Mouse (Mus musculus): ENCODE results near the gene Serpina9. TPM values are rescaled to one million over a fixed set of nuclear protein-coding genes. Genes with fewer than 3 reads are reported as not detected.
"Not testable (repeated sequence)": the region's sequence is repeated elsewhere in the genome, so short reads cannot be mapped to it uniquely, and the experiment has no call there.

Gene Serpina9
- polyA plus RNA-seq, 1 experiment, result 2.7 TPM

DNA sequence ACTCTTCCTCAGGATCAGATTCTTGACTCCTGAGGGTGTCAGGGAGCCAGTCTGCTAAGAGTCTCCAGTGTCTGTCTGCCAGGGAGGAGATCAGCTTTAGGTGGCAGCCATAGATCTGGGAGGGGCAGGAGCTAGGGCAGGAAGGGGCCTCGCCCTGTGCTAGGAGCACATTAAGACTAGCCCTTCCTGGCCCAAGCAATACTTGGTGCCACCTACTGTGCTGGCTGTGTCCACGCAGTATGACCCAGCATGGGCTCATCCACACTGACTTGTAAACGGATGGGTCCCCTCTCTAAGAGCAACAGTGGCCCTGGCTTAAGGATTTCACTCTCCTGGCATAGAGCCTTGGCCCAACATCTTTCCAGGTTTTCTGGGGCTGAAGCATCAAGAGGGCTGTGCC lies 54.8 kb downstream of the Serpina9 start, which contains the start of gene Serpina1e:
Gene Serpina1e, minus strand, starts transcription at position 178 of the 400 bp plus-strand sequence.
- H3K4me3 ChIP-seq (replicated peaks; ENCODE audit: extremely low read depth, low read depth, low read length), result no peak within 1 kb of the TSS
- H3K4me1 ChIP-seq (ENCODE audit: control insufficient read depth, insufficient read depth, low read length), result no peaks in the 10 kb centered on the region
- no peak for TF ChIP-seq POLR2A (IDR thresholded peaks at IDR 0.05; ENCODE audit: borderline replicate concordance, extremely low read depth, low read depth, low read length)
- no peak for TF ChIP-seq CTCF (IDR thresholded peaks at IDR 0.05; ENCODE audit: insufficient read depth, low read length)
- DNase-seq, result no peak
- WGBS, result 65% methylated on average over 3 of the region's 3 CpGs

- not testable (repeated sequence) for H3K4me3 ChIP-seq (replicated peaks; ENCODE audit: extremely low read depth, low read depth, low read length); H3K4me1 ChIP-seq (ENCODE audit: control insufficient read depth, insufficient read depth, low read length); DNase-seq
- 83% methylated on average over 2 of the region's 2 CpGs for WGBS
Measured at GRCm38 (mm10) chr12:103956555-103956954, 57.0 kb downstream of the Serpina9 start.

DNA sequence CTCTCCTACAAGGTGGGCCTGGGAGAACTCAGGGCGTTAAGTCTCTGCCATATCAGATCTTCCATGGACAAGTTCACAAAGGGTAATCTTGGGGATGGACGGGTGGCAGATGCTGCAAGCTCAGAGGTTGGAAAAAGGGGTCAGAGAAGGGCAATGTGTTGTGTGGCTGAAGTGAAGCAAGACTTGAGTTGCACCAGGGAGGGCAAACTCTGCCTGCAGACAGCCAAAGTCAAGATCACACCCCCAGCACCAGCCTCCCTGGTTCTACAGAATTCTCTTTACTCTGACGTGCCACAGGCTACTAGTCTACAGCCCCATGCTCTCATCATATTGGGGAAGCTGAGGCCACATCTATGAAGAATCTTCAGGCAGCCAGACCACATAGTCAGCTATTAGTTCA lies 60.6 kb downstream of the Serpina9 start:
- 66% methylated on average over 3 of the region's 3 CpGs for WGBS
- H3K4me3 ChIP-seq (replicated peaks; ENCODE audit: extremely low read depth, low read depth, low read length); DNase-seq; H3K4me1 ChIP-seq (ENCODE audit: control insufficient read depth, insufficient read depth, low read length): not testable (repeated sequence)

DNA sequence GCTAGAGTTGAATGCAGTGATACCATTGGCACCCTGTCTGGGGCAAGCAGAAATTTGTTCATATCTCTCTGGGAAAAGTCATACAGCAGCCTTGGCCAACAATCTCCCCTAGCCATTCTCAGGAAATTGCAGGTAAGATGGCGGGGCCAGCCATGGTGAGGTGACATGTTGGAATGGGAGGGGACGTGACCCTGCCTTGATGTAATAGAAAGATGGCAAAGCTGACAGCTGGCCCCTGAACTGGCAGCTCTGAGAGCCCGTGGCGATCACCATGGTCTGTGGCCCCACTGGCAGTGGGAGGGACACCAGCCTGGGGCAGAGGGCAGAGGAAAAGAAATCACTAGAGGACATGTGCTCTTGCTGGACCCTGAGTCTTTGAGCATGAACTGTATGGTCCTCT lies 67.3 kb downstream of the Serpina9 start:
- 78% methylated on average over 4 of the region's 4 CpGs for WGBS
- no peak overlapping the region for H3K4me3 ChIP-seq (replicated peaks; ENCODE audit: extremely low read depth, low read depth, low read length)
- DNase-seq, result no peak
- no peaks in the 10 kb centered on the region for H3K4me1 ChIP-seq (ENCODE audit: control insufficient read depth, insufficient read depth, low read length)
- TF ChIP-seq POLR2A (IDR thresholded peaks at IDR 0.05; ENCODE audit: borderline replicate concordance, extremely low read depth, low read depth, low read length) (no peak), CTCF (IDR thresholded peaks at IDR 0.05; ENCODE audit: insufficient read depth, low read length) (no peak)

Other genes starting within 250 kb of the Serpina9 start
- gene Serpina1d, start 240.2 kb downstream of the Serpina9 start, polyA plus RNA-seq (2012; rRNA removed), result 0.91 and 2.6 TPM in 2 replicates
- 1.1 and 5.0 TPM in 2 replicates for gene Serpina1b, start 183.4 kb downstream of the Serpina9 start, polyA plus RNA-seq (2012; rRNA removed)
- 0.75 and 2.3 TPM in 2 replicates for gene Serpina1a, start 150.2 kb downstream of the Serpina9 start, polyA plus RNA-seq (2012; rRNA removed)
- gene Serpina1c, start 108.9 kb downstream of the Serpina9 start, polyA plus RNA-seq (2012; rRNA removed), result 2.0 and 6.3 TPM in 2 replicates
- gene Serpina1e, start 54.8 kb downstream of the Serpina9 start, polyA plus RNA-seq (2012; rRNA removed), result 1.8 and 2.9 TPM in 2 replicates
- gene Serpina11, start 23.8 kb downstream of the Serpina9 start, polyA plus RNA-seq (2012; rRNA removed), result 0.15 TPM in 1 of 2 replicates, not detected in the other
- gene Serpina12, start 30.7 kb upstream of the Serpina9 start, polyA plus RNA-seq (2012; rRNA removed), result 0.12 TPM in 1 of 2 replicates, not detected in the other
- not detected in 2 replicates for gene Serpina5, start 87.4 kb upstream of the Serpina9 start, polyA plus RNA-seq (2012; rRNA removed)
- gene Serpina3a, start 99.0 kb upstream of the Serpina9 start, polyA plus RNA-seq (2012; rRNA removed), result not detected in 2 replicates
- gene Serpina3b, start 114.2 kb upstream of the Serpina9 start, polyA plus RNA-seq (2012; rRNA removed), result 0.15 TPM in 1 of 2 replicates, not detected in the other
- 7.3 and 12.0 TPM in 2 replicates for gene Serpina3c, start 140.1 kb upstream of the Serpina9 start, polyA plus RNA-seq (2012; rRNA removed)
- gene Serpina3f, start 200.8 kb upstream of the Serpina9 start, polyA plus RNA-seq (2012; rRNA removed), result 1.3 and 2.2 TPM in 2 replicates
- gene Serpina3g, start 222.5 kb upstream of the Serpina9 start, polyA plus RNA-seq (2012; rRNA removed), result 11.2 and 12.2 TPM in 2 replicates
- 0.68 and 0.91 TPM in 2 replicates for gene Serpina3i, start 249.4 kb upstream of the Serpina9 start, polyA plus RNA-seq (2012; rRNA removed)